Comparison of ENCODE assay signal across 21 mouse cellular contexts in the genomic region with DNA sequence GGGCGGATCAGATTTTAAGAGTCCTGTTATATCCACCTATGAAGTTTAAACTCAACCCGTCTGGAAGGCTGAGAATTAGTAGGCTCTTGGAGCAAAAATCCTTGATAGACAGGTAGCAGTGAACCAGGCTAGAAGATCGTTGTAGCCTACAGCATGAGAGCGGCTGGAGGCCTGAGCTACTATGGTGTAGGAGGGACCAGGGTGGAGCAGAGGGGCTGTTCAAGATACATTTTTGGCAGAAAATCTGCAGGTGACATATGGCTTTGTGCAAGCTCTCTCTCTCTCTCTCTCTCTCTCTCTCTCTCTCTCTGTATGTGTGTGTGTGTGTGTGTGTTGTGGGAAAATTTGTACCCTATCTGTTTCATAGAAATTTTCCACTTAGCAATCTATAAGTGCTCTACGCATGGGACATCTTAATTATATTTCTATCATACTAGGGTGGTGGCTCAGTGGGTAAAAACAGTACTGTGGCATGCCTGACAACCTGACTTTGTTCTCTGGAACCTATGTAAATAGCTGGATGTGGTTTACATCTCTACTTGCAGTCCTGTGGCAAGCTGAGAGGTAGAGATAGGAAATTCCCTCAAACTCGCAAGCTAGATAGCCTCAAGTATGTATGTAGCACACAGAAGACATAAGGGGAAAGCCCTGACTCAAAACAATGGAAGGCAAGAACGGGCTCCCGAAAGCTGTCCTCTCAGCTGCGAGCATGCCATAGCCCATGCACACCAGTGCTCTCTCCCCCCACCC.
DNase-seq lines count a peak whose midpoint lies in the region; ATAC-seq and TF ChIP-seq lines count a peak whose summit lies in the region.
"Had no signal": no experiment of that assay in that cellular context is flagged by ENCODE, and none has a peak within 500 bp of the region (broad histone marks: within the 10 kb centered on the region; RNA-seq: fewer than 3 reads in every experiment).

No protein-coding gene starts in this region.

- no peak overlapping the region for H3K9ac ChIP-seq in forebrain, embryonic 11.5 days (ENCODE audit: low read length)
- no peak overlapping the region for H3K9ac ChIP-seq in forebrain, embryonic 12.5 days
- no peak overlapping the region for H3K9ac ChIP-seq in stomach, embryonic 15.5 days
- H3K9ac ChIP-seq in stomach, postnatal 0 days (ENCODE audit: low read length): no peak overlapping the region
- H3K9ac ChIP-seq: embryonic facial prominence, embryonic 13.5 days; hindbrain, embryonic 12.5 days had no signal

- H3K36me3 ChIP-seq in forebrain, embryonic 11.5 days (ENCODE audit: control insufficient read depth, insufficient read depth, low read length): no peaks in the 10 kb centered on the region
- H3K36me3 ChIP-seq in forebrain, embryonic 12.5 days (replicated peaks): no peaks in the 10 kb centered on the region
- no peaks in the 10 kb centered on the region for H3K36me3 ChIP-seq in stomach, embryonic 15.5 days
- no peaks in the 10 kb centered on the region for H3K36me3 ChIP-seq in stomach, postnatal 0 days (ENCODE audit: control insufficient read depth, insufficient read depth, low read length)
- H3K36me3 ChIP-seq: hindbrain, embryonic 12.5 days had no signal

- H3K4me1 ChIP-seq in cerebellum, adult 2 months (ENCODE audit: control insufficient read depth, insufficient read depth, low read length): peaks cover 21% of the 10 kb centered on the region
- H3K4me1 ChIP-seq in forebrain, embryonic 11.5 days (replicated peaks; ENCODE audit: control insufficient read depth, insufficient read depth, low read length): no peaks in the 10 kb centered on the region; the same call in 1 of the 2 replicates
- H3K4me1 ChIP-seq in forebrain, embryonic 12.5 days: peaks cover 11% of the 10 kb centered on the region
- no peaks in the 10 kb centered on the region for H3K4me1 ChIP-seq in stomach, embryonic 15.5 days
- no peaks in the 10 kb centered on the region; the same call in 1 of the 2 replicates for H3K4me1 ChIP-seq in stomach, postnatal 0 days (replicated peaks; ENCODE audit: control insufficient read depth, insufficient read depth)

- H3K4me2 ChIP-seq in forebrain, embryonic 11.5 days (ENCODE audit: low read depth, low read length, severe bottlenecking): no peak overlapping the region
- H3K4me2 ChIP-seq in forebrain, embryonic 12.5 days: no peak overlapping the region
- H3K4me2 ChIP-seq in stomach, embryonic 15.5 days: no peak overlapping the region
- no peak overlapping the region for H3K4me2 ChIP-seq in stomach, postnatal 0 days (replicated peaks; ENCODE audit: low read depth)
- H3K4me2 ChIP-seq: embryonic facial prominence, embryonic 13.5 days; hindbrain, embryonic 12.5 days had no signal

- peak overlapping the region; percentile 28; the same call in 1 of the 2 replicates for H3K27ac ChIP-seq in cerebellum, adult 2 months (ENCODE audit: insufficient read depth, low read length)
- H3K27ac ChIP-seq in forebrain, embryonic 11.5 days (ENCODE audit: low read depth, low read length): no peak overlapping the region
- no peak overlapping the region for H3K27ac ChIP-seq in forebrain, embryonic 12.5 days
- H3K27ac ChIP-seq in stomach, embryonic 15.5 days: peak overlapping the region; percentile 41; the same call in 1 of the 2 replicates
- H3K27ac ChIP-seq in stomach, postnatal 0 days (replicated peaks): no peak overlapping the region
- H3K27ac ChIP-seq: embryonic facial prominence, embryonic 13.5 days; gastrocnemius, adult 2 months; hindbrain, embryonic 12.5 days had no signal

- TF ChIP-seq EP300 in stomach, postnatal 0 days (optimal IDR thresholded peaks at IDR 0.05): no peak

- TF ChIP-seq CTCF in cerebellum, adult 2 months (IDR thresholded peaks at IDR 0.05; ENCODE audit: borderline replicate concordance, insufficient read depth, low read depth, low read length): no peak
- no peak for TF ChIP-seq CTCF in stomach, postnatal 0 days (IDR thresholded peaks at IDR 0.05; ENCODE audit: low read depth)

- ATAC-seq in forebrain, embryonic 11.5 days (replicated peaks; ENCODE audit: low FRiP score): no peak
- no peak for ATAC-seq in forebrain, embryonic 12.5 days (ENCODE audit: low FRiP score)
- ATAC-seq in stomach, embryonic 15.5 days (ENCODE audit: insufficient read depth, low FRiP score, low read depth): no peak
- ATAC-seq in stomach, postnatal 0 days (ENCODE audit: low FRiP score, low TSS enrichment): no peak
- ATAC-seq: activated CD4-positive, CD25-positive, alpha-beta regulatory T cell, adult 4 months; forebrain, embryonic 16.5 days; hindbrain, embryonic 16.5 days; inflammation-experienced regulatory T-cells, adult 6 months; intestine, postnatal 0 days; Patski had no signal

- no peak overlapping the region for H3K4me3 ChIP-seq in cerebellum, adult 2 months (replicated peaks; ENCODE audit: insufficient read depth, low read depth, low read length)
- H3K4me3 ChIP-seq in forebrain, embryonic 11.5 days (ENCODE audit: low read depth, low read length): no peak overlapping the region
- H3K4me3 ChIP-seq in forebrain, embryonic 12.5 days (replicated peaks): no peak overlapping the region
- no peak overlapping the region for H3K4me3 ChIP-seq in stomach, embryonic 15.5 days (replicated peaks)
- H3K4me3 ChIP-seq in stomach, postnatal 0 days (ENCODE audit: low read depth, low read length): no peak overlapping the region
- H3K4me3 ChIP-seq: embryonic facial prominence, embryonic 13.5 days; gastrocnemius, adult 2 months; hindbrain, embryonic 12.5 days had no signal

- no peak for TF ChIP-seq POLR2A in cerebellum, adult 2 months (IDR thresholded peaks at IDR 0.05; ENCODE audit: borderline replicate concordance, insufficient read depth, low read length)

- DNase-seq in cerebellum, adult 2 months: peak in 1 of 2 experiments; percentile 54
- no peak for DNase-seq in cerebellum, adult 11-12 months
- peak; percentile 26 for DNase-seq in forebrain, embryonic 11.5 days (ENCODE audit: low spot score)
- no peak for DNase-seq in stomach, postnatal 0 days (ENCODE audit: low spot score)
- DNase-seq in embryo, embryonic 11 days: no peak
- DNase-seq: adrenal gland, postnatal 14 days; gastrocnemius, adult 2 months; gastrocnemius, postnatal 25 days; heart, postnatal 10 days; heart, postnatal 4 days; kidney, adult 8-10 months had no signal

- no peaks in the 10 kb centered on the region for H3K27me3 ChIP-seq in cerebellum, adult 2 months (ENCODE audit: control insufficient read depth, insufficient read depth, low read length)
- H3K27me3 ChIP-seq in forebrain, embryonic 11.5 days (ENCODE audit: control insufficient read depth, insufficient read depth, low read length): no peaks in the 10 kb centered on the region
- no peaks in the 10 kb centered on the region for H3K27me3 ChIP-seq in forebrain, embryonic 12.5 days
- H3K27me3 ChIP-seq in stomach, embryonic 15.5 days (replicated peaks): no peaks in the 10 kb centered on the region
- H3K27me3 ChIP-seq in stomach, postnatal 0 days (ENCODE audit: control insufficient read depth, insufficient read depth, low read length): no peaks in the 10 kb centered on the region
- H3K27me3 ChIP-seq: embryonic facial prominence, embryonic 13.5 days; hindbrain, embryonic 12.5 days; Patski had no signal

- no peaks in the 10 kb centered on the region for H3K9me3 ChIP-seq in forebrain, embryonic 11.5 days (ENCODE audit: control insufficient read depth, low read length)
- no peaks in the 10 kb centered on the region for H3K9me3 ChIP-seq in forebrain, embryonic 12.5 days
- no peaks in the 10 kb centered on the region for H3K9me3 ChIP-seq in stomach, embryonic 15.5 days
- no peaks in the 10 kb centered on the region for H3K9me3 ChIP-seq in stomach, postnatal 0 days (ENCODE audit: control insufficient read depth, low read length)
- H3K9me3 ChIP-seq: embryonic facial prominence, embryonic 13.5 days; hindbrain, embryonic 12.5 days had no signal

- WGBS in cerebellum, adult 2 months: 62% methylated on average over 9 of the region's 9 CpGs
- WGBS in forebrain, embryonic 11.5 days: 94% methylated on average over 9 of the region's 9 CpGs
- WGBS in forebrain, embryonic 12.5 days: 94% methylated on average over 9 of the region's 9 CpGs
- 89% methylated on average over 9 of the region's 9 CpGs for WGBS in stomach, embryonic 15.5 days
- WGBS in stomach, postnatal 0 days: 89% methylated on average over 9 of the region's 9 CpGs

Comparison
In these comparisons a context has a peak if more than half of its experiments do, and no peak if none do; other contexts are left out.
1. H3K27ac ChIP-seq: peak in cerebellum, adult 2 months (single experiment) and stomach, embryonic 15.5 days (single experiment); none in forebrain, embryonic 11.5 days (single experiment), forebrain, embryonic 12.5 days (single experiment) and stomach, postnatal 0 days (single experiment).